Mouse (Mus musculus): ENCODE data around the gene Brd3os.

Gene Brd3os

GRCm38 (mm10) chr2:27437876-27438275, 4.2 kb upstream of the Brd3os start:
- no peak for DNase-seq (ENCODE audit: low read depth, low spot score)
- no peaks in the 10 kb centered on the region for H3K27me3 ChIP-seq (ENCODE audit: control insufficient read depth, insufficient read depth, low read length, poor library complexity, severe bottlenecking)
- H3K36me3 ChIP-seq (ENCODE audit: control insufficient read depth, insufficient read depth, low read length, poor library complexity, severe bottlenecking): no peaks in the 10 kb centered on the region

DNA sequence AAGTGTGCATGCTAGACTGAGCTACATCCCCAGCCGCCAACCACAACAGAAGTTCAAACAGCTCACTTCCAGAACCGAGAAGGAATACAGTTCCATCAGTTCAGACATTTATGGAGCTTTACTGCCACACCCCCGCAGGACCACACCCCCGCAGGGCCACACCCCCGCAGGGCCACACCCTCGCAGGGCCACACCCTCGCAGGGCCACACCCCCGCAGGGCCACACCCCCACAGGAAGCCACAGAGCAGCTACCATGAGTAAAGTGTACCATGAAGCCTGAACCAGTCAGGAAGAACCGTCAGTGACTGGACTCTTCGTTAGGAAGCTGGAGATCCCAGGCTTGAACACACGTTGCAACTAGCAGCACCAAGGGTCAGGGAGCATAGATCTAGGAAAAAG, 3.8 kb upstream of the Brd3os start:
- DNase-seq (ENCODE audit: low read depth, low spot score): peak; percentile 65
- H3K36me3 ChIP-seq (ENCODE audit: control insufficient read depth, insufficient read depth, low read length, poor library complexity, severe bottlenecking): no peaks in the 10 kb centered on the region

DNA sequence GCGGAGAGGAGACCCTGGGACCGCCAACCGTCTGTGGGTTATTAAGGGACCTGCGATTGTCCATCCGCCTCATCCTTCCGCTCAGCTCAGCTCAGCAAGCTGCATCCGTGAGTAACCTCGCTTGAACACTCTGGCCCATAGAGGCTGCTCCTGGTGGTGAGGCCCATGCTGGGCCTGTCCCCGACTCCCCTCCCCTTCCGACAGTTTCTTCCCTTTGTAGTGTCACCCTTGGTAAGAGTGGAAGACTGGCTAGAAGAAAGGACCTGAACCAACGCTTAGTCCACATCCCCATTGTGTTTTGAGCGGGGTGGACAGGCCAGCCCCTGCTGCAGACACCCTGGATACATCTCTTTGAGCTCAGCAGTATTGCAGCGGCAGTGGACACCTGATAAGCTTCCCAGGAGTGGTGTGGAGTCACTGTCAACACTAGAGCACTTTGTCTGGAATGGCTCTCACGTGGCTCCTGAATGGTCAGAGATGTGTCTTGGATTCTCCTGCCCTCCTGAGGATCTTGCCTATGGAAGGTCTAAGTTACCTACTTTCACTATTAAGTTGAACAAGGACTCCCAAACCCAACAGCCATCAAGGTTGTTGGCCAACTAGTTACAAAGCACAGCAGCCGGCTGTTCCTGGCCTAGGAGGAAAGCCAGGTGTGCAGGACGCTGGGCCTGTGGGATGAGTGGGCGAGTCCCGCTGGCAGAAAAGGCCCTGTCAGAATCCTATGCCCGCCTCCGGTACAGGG, 755 bp downstream of the Brd3os start:
- DNase-seq (ENCODE audit: low read depth, low spot score): no peak
- Histone ChIP-seq H3K36me3 (ENCODE audit: control insufficient read depth, insufficient read depth, low read length, poor library complexity, severe bottlenecking) (no peaks in the 10 kb centered on the region), H3K27me3 (ENCODE audit: control insufficient read depth, insufficient read depth, low read length, poor library complexity, severe bottlenecking) (no peaks in the 10 kb centered on the region)

More for the DNA sequence above, 3.8 kb upstream of the Brd3os start:
- H3K27me3 ChIP-seq (ENCODE audit: control insufficient read depth, insufficient read depth, low read length, poor library complexity, severe bottlenecking): no peaks in the 10 kb centered on the region

DNA sequence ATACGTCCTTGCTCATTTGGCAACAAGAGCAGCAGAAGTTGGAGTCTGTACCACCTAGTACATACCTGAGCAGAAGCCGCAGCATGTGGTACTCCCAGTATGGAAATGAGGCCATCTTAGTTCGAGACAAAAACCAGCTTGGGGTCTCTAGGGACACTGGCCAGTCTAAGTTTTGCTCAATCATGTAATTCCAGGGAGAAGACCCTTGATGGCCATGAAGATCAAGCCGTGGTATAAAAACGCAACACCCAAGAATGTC, 1.3 kb downstream of the Brd3os start:
- Histone ChIP-seq H3K36me3 (ENCODE audit: control insufficient read depth, insufficient read depth, low read length, poor library complexity, severe bottlenecking) (no peaks in the 10 kb centered on the region), H3K27me3 (ENCODE audit: control insufficient read depth, insufficient read depth, low read length, poor library complexity, severe bottlenecking) (no peaks in the 10 kb centered on the region)
- no peak for DNase-seq (ENCODE audit: low read depth, low spot score)

GRCm38 (mm10) chr2:27445910-27446309, 3.8 kb downstream of the Brd3os start:
- Histone ChIP-seq H3K27me3 (ENCODE audit: control insufficient read depth, insufficient read depth, low read length, poor library complexity, severe bottlenecking) (no peaks in the 10 kb centered on the region), H3K36me3 (ENCODE audit: control insufficient read depth, insufficient read depth, low read length, poor library complexity, severe bottlenecking) (peaks cover 2% of the 10 kb centered on the region; the same call in 1 of the 2 replicates)
- DNase-seq (ENCODE audit: low read depth, low spot score): no peak

- Histone ChIP-seq H3K27me3 (ENCODE audit: control insufficient read depth, insufficient read depth, low read length, poor library complexity, severe bottlenecking) (no peaks in the 10 kb centered on the region), H3K36me3 (ENCODE audit: control insufficient read depth, insufficient read depth, low read length, poor library complexity, severe bottlenecking) (peaks cover 2% of the 10 kb centered on the region; the same call in 1 of the 2 replicates)
- no peak for DNase-seq (ENCODE audit: low read depth, low spot score)
Measured at GRCm38 (mm10) chr2:27446812-27447211, 4.7 kb downstream of the Brd3os start.

DNA sequence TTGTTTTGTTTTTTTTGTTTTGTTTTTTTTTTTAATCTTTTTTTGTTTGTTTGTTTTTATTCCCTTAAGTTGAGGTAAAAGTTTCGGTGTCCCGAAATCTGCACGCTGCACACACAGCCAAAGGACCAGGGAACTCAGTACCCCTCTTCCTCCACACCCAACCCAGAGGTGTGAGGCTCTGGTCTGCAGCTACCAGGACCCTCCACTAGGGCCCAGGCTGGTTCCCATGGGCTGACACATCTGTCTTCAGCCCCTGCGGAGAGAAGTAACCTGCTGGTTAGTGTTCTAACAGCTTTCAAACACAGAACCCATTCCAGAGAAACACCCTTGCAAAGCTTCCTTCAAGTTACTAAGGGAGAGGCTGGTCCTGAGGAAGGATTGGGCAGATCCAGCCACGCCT, 5.7 kb downstream of the Brd3os start:
- DNase-seq (ENCODE audit: low read depth, low spot score): no peak
- no peaks in the 10 kb centered on the region for H3K27me3 ChIP-seq (ENCODE audit: control insufficient read depth, insufficient read depth, low read length, poor library complexity, severe bottlenecking)
- H3K36me3 ChIP-seq (ENCODE audit: control insufficient read depth, insufficient read depth, low read length, poor library complexity, severe bottlenecking): peaks cover 4% of the 10 kb centered on the region

GRCm38 (mm10) chr2:27450226-27450625, 8.1 kb downstream of the Brd3os start:
- Histone ChIP-seq H3K36me3 (ENCODE audit: control insufficient read depth, insufficient read depth, low read length, poor library complexity, severe bottlenecking) (peaks cover 6% of the 10 kb centered on the region), H3K27me3 (ENCODE audit: control insufficient read depth, insufficient read depth, low read length, poor library complexity, severe bottlenecking) (no peaks in the 10 kb centered on the region)
- no peak for DNase-seq (ENCODE audit: low read depth, low spot score)

- Histone ChIP-seq H3K36me3 (ENCODE audit: control insufficient read depth, insufficient read depth, low read length, poor library complexity, severe bottlenecking) (peaks cover 10% of the 10 kb centered on the region), H3K27me3 (ENCODE audit: control insufficient read depth, insufficient read depth, low read length, poor library complexity, severe bottlenecking) (no peaks in the 10 kb centered on the region)
- DNase-seq (ENCODE audit: low read depth, low spot score): no peak
Measured at GRCm38 (mm10) chr2:27459735-27460134, 17.6 kb downstream of the Brd3os start.

DNA sequence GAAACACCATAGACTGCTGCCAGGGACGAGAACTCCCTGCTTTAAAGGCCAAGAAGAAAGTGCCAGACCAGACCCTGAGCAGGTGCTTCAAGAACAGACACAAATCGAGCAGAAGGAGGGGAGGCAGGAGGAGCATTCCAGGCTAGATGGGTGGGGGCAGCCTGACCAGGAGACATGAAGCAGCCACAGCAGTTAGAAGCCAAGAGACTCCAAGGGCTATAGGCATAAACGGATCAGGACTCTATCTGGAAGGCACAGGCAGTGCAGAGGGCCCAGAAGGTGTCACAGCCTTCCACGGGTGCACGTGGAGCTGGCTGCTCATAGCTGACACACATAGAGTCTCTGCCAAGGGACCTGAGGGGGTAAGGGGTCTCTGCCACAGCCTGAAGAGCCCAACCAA, 18.0 kb downstream of the Brd3os start:
- no peak for DNase-seq (ENCODE audit: low read depth, low spot score)
- no peaks in the 10 kb centered on the region for H3K27me3 ChIP-seq (ENCODE audit: control insufficient read depth, insufficient read depth, low read length, poor library complexity, severe bottlenecking)

GRCm38 (mm10) chr2:27460651-27461050, 18.5 kb downstream of the Brd3os start:
- no peak for DNase-seq (ENCODE audit: low read depth, low spot score)

More for the DNA sequence above, 18.0 kb downstream of the Brd3os start:
- H3K36me3 ChIP-seq (ENCODE audit: control insufficient read depth, insufficient read depth, low read length, poor library complexity, severe bottlenecking): peaks cover 10% of the 10 kb centered on the region

GRCm38 (mm10) chr2:27461881-27462660, 19.9 kb downstream of the Brd3os start:
- Histone ChIP-seq H3K27me3 (ENCODE audit: control insufficient read depth, insufficient read depth, low read length, poor library complexity, severe bottlenecking) (no peaks in the 10 kb centered on the region), H3K36me3 (ENCODE audit: control insufficient read depth, insufficient read depth, low read length, poor library complexity, severe bottlenecking) (peaks cover 3% of the 10 kb centered on the region)
- DNase-seq (ENCODE audit: low read depth, low spot score): no peak

More at GRCm38 (mm10) chr2:27460651-27461050, 18.5 kb downstream of the Brd3os start:
- H3K27me3 ChIP-seq (ENCODE audit: control insufficient read depth, insufficient read depth, low read length, poor library complexity, severe bottlenecking): no peaks in the 10 kb centered on the region
- peaks cover 10% of the 10 kb centered on the region for H3K36me3 ChIP-seq (ENCODE audit: control insufficient read depth, insufficient read depth, low read length, poor library complexity, severe bottlenecking)

GRCm38 (mm10) chr2:27462901-27463300, 20.8 kb downstream of the Brd3os start:
- peaks cover 3% of the 10 kb centered on the region for H3K36me3 ChIP-seq (ENCODE audit: control insufficient read depth, insufficient read depth, low read length, poor library complexity, severe bottlenecking)
- H3K27me3 ChIP-seq (ENCODE audit: control insufficient read depth, insufficient read depth, low read length, poor library complexity, severe bottlenecking): no peaks in the 10 kb centered on the region
- no peak for DNase-seq (ENCODE audit: low read depth, low spot score)

DNA sequence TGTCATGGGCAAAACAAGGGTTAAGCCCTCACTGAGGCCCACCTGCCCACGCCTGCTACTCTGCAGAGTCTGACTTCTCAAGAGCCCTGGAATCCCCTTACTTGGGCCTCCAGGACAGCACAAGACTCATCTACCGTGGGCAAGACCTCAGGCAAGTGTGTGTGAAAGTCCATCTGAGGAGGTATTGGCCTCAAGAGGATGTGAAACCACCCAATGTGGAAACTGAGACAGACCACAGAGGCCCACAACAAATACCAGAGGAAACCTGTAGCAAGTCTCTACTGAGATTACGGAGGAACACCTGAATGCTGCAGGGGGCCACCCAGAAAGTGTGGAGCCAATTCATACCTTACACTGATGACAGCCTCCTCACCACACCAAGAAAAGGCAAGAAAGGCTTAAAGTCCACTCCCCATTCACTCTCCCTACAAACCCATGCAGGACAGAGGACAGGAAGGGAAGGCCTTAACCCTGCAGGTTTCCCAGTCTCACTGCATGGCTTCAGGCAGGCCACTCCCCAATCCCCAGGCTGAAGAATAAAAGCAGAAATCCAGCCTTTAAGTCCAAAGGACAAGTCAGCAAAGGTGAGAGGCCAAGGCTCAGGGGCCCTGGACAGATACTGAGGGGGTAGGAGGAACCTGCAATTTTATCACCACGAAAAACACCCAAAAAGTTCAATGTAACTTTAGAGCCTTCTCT, 27.3 kb downstream of the Brd3os start:
- Histone ChIP-seq H3K36me3 (ENCODE audit: control insufficient read depth, insufficient read depth, low read length, poor library complexity, severe bottlenecking) (no peaks in the 10 kb centered on the region), H3K27me3 (ENCODE audit: control insufficient read depth, insufficient read depth, low read length, poor library complexity, severe bottlenecking) (no peaks in the 10 kb centered on the region)
- peak; percentile 73 for DNase-seq (ENCODE audit: low read depth, low spot score)

DNA sequence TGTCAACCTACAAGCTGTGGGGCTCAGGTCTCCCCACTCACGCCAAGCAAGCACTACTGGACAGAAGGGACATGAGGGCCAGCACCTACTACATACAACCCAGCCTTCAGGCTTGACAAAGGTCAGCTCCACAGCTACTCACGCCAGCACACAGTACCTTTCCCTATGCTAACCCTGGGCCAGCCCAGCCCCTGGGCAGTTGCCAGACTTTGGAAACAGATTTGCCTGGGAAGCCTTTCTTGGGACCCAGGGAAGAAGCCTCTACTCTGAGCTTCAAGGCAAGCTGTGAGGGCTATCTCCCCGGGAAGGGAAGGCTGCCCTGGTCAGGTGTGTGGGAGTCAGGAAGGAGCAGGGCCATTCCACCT, 27.8 kb downstream of the Brd3os start:
- no peak for DNase-seq (ENCODE audit: low read depth, low spot score)
- no peaks in the 10 kb centered on the region for H3K36me3 ChIP-seq (ENCODE audit: control insufficient read depth, insufficient read depth, low read length, poor library complexity, severe bottlenecking)
- no peaks in the 10 kb centered on the region for H3K27me3 ChIP-seq (ENCODE audit: control insufficient read depth, insufficient read depth, low read length, poor library complexity, severe bottlenecking)
